Mouse (Mus musculus) MEL (cell line): ENCODE measurements around the gene Nr1h4.

Experiments used
- CHD1 ChIP-seq: IDR thresholded peaks from 2 replicates; pipeline ENCODE4 v1.6.1; 2012; ENCODE audit warnings: low read depth, mild to moderate bottlenecking, inconsistent platforms, low read length, improper control_type of control experiment
- CTCF ChIP-seq, 3 experiments: IDR thresholded peaks in 2 of 3; conservative IDR thresholded peaks in 1 of 3; 2 replicates each; pipeline ENCODE4 v1.5.1; 2011 to 2012; ENCODE audit warnings: low read length in 3 of 3, low read depth in 2 of 3, mild to moderate bottlenecking in 2 of 3, improper control_type of control experiment in 1 of 3, inconsistent platforms in 1 of 3, mixed read lengths in 1 of 3, moderate library complexity in 1 of 3; ENCODE audit not compliant: control insufficient read depth in 1 of 3, insufficient read depth in 1 of 3, poor library complexity in 1 of 3, severe bottlenecking in 1 of 3
- E2F4 ChIP-seq: IDR thresholded peaks from 2 replicates; pipeline ENCODE4 v1.6.1; 2011; ENCODE audit warnings: low read depth, low read length, improper control_type of control experiment, borderline replicate concordance
- EP300 ChIP-seq, 2 experiments: IDR thresholded peaks; 2 replicates each; pipeline ENCODE4 v1.6.1; 2011; ENCODE audit warnings: improper control_type of control experiment in 2 of 2, low read length in 2 of 2, low read depth in 1 of 2, mild to moderate bottlenecking in 1 of 2
- GABPA ChIP-seq: IDR thresholded peaks from 2 replicates; pipeline ENCODE4 v1.6.1; 2012; ENCODE audit warnings: low read depth, mild to moderate bottlenecking, inconsistent platforms, low read length, improper control_type of control experiment, moderate library complexity
- HCFC1 ChIP-seq: IDR thresholded peaks from 2 replicates; pipeline ENCODE4 v1.6.1; 2012; ENCODE audit warnings: low read depth, mild to moderate bottlenecking, inconsistent platforms, low read length, improper control_type of control experiment, moderate library complexity
- JUND ChIP-seq: IDR thresholded peaks from 2 replicates; pipeline ENCODE4 v1.6.1; 2011; ENCODE audit warnings: low read depth, mild to moderate bottlenecking, improper control_type of control experiment, low read length
- MAFK ChIP-seq: IDR thresholded peaks from 2 replicates; pipeline ENCODE4 v1.6.1; 2011; ENCODE audit warnings: low read depth, mild to moderate bottlenecking, low read length, improper control_type of control experiment, borderline replicate concordance
- MAX ChIP-seq: IDR thresholded peaks from 2 replicates; pipeline ENCODE4 v1.6.1; 2011; ENCODE audit warnings: low read length, improper control_type of control experiment
- NELFE ChIP-seq: IDR thresholded peaks from 2 replicates; pipeline ENCODE4 v1.6.1; 2011; ENCODE audit warnings: low read depth, low read length, improper control_type of control experiment
- POLR2A ChIP-seq, 2 experiments: IDR thresholded peaks; 2 replicates each; pipeline ENCODE4 v1.6.1; 2011 to 2012; ENCODE audit warnings: low read length in 2 of 2, mild to moderate bottlenecking in 2 of 2, control low read depth in 1 of 2, improper control_type of control experiment in 1 of 2, low read depth in 1 of 2, moderate library complexity in 1 of 2; ENCODE audit not compliant: control insufficient read depth in 1 of 2, insufficient read depth in 1 of 2, poor library complexity in 1 of 2
- SMC3 ChIP-seq: IDR thresholded peaks from 2 replicates; pipeline ENCODE4 v1.6.1; 2011; ENCODE audit warnings: low read depth, low read length, improper control_type of control experiment
- USF1 ChIP-seq: IDR thresholded peaks from 2 replicates; pipeline ENCODE4 v1.6.1; 2014; ENCODE audit warnings: low read depth, mild to moderate bottlenecking, inconsistent platforms, low read length, improper control_type of control experiment, moderate library complexity
- ZNF384 ChIP-seq: IDR thresholded peaks from 2 replicates; pipeline ENCODE4 v1.6.1; 2012; ENCODE audit warnings: low read depth, mild to moderate bottlenecking, inconsistent platforms, low read length, improper control_type of control experiment

DNA sequence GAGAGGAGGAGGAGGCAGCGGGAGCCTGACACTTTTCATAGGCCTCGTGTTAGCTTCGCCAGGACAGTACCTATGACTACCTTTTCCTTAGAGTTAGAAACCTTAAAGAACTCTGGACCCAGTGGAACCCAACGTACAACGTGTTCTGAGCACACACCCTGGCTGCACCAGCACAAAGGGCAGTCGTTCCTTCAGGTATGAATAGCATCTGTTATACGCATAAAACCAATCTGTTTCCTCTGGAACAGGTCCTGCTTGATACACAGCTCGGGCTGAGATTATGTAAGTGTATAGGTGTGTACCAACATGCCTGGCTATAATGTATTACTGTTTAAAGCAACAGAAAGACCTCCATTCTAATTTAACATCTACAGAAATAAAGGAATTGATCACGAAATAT lies 109.2 kb downstream of the Nr1h4 start:
- TF ChIP-seq CTCF (IDR thresholded peaks at IDR 0.05 in 2 of 3, conservative IDR thresholded peaks at IDR 0.05 in 1 of 3; ENCODE audit: control insufficient read depth in 1 of 3, insufficient read depth in 1 of 3, low read depth in 2 of 3, low read length in 3 of 3, poor library complexity in 1 of 3, severe bottlenecking in 1 of 3) (no peak), E2F4 (no peak), USF1 (no peak), ZNF384 (no peak), CHD1 (no peak), NELFE (no peak), MAX (no peak), MAFK (no peak), GABPA (no peak), EP300 (IDR thresholded peaks at IDR 0.05; ENCODE audit: low read depth in 1 of 2, low read length in 2 of 2) (0 out of 4 replicates have a peak, but pooled peaks of 1 of the 2 experiments have one; percentile 8), POLR2A (IDR thresholded peaks at IDR 0.05; ENCODE audit: control insufficient read depth in 1 of 2, insufficient read depth in 1 of 2, low read depth in 1 of 2, low read length in 2 of 2, poor library complexity in 1 of 2) (no peak), SMC3 (no peak), JUND (no peak), HCFC1 (no peak)
